Mouse (Mus musculus) heart, postnatal 0 days (tissue): Measurements from ENCODE around the gene Pcolce.

ENCODE experiments used
- CTCF ChIP-seq: IDR thresholded peaks from 2 replicates; pipeline ENCODE4 v1.5.1; 2016; ENCODE audit warnings: antibody characterized with exemption, control low read depth, low read depth
- EP300 ChIP-seq: IDR thresholded peaks from 2 replicates; pipeline ENCODE4 v1.6.1; 2016; ENCODE audit warnings: antibody characterized with exemption, low read depth

DNA sequence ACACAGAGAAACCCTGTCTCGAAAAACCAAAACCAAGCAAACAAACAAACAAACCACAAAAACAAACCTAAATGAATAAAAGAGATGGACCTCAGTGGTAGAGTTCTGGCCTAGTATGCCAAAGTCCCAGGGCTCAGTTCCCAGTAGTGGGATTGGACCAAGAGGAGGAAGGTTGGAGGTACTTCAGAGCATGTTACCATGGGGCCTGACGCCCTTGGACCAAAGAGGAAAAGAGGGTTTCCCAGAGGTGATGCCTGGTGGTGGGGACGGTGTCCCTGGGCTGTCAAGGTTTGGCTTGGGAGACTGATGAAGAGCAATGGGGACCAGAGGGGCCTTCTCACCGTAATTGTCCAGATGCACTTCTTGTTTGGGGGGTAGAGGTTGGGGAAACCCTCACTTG lies 3.5 kb downstream of the Pcolce start:
- no peak for TF ChIP-seq EP300
- no peak for TF ChIP-seq CTCF
